Mouse (Mus musculus): ENCODE measurements around the gene Il6st.

- TF ChIP-seq CTCF (conservative IDR thresholded peaks at IDR 0.05; ENCODE audit: low read length) (no peak), NANOG (IDR thresholded peaks at IDR 0.05; ENCODE audit: borderline replicate concordance, low read length) (no peak)
Measured at GRCm38 (mm10) chr13:112500466-112500865, 36.6 kb downstream of the Il6st start.
